Mouse (Mus musculus) urinary bladder, adult 2 months (tissue): Measurements from ENCODE around the gene Ssbp4. TPM values are rescaled to one million over a fixed set of nuclear protein-coding genes. Genes with fewer than 3 reads are reported as not detected.

Experiments
- DNase-seq: peaks from one replicate; pipeline ENCODE4 v3.0.0; 2022; ENCODE audit warnings: low spot score
- polyA plus RNA-seq: library from polyadenylated mRNA; depleted of rRNA; stranded (reverse); fragments of >200 nt; gene quantifications from 2 replicates; pipeline ENCODE4 v1.2.3, GENCODE M21; 2012; rRNA removed

The Ssbp4 gene
- polyA plus RNA-seq, 1 experiment = 74.6 TPM

DNA sequence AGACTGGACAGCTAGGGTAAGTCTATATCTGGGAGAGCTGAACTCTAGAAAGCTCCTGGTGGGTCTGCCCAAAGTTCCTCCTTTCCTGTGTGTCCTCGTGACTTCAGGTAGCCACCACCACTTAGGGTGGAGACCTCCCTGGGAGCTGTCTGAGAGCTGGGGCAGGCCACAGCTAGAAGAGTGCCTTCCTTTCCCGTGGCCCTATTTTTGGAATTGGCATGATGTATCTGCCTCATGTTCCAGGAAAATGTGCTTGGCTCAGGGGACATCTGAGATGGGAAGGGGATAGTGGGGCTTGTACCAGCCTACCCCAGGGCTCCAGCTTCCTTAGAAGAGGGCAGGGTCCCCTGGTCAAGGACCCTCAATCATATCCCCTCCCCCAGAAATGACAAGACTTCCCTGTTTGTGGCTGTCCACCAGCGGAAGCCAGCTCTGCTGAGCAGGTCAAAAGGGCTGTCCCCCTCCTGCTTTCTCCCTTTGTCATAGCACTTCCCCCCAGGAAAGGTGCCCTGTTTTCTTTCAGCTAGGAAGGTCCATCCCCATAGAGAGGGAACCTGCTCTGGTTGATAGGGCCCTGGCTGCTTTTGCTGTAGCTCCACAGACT, 57.0 kb downstream of the Ssbp4 start:
- no peak for DNase-seq

DNA sequence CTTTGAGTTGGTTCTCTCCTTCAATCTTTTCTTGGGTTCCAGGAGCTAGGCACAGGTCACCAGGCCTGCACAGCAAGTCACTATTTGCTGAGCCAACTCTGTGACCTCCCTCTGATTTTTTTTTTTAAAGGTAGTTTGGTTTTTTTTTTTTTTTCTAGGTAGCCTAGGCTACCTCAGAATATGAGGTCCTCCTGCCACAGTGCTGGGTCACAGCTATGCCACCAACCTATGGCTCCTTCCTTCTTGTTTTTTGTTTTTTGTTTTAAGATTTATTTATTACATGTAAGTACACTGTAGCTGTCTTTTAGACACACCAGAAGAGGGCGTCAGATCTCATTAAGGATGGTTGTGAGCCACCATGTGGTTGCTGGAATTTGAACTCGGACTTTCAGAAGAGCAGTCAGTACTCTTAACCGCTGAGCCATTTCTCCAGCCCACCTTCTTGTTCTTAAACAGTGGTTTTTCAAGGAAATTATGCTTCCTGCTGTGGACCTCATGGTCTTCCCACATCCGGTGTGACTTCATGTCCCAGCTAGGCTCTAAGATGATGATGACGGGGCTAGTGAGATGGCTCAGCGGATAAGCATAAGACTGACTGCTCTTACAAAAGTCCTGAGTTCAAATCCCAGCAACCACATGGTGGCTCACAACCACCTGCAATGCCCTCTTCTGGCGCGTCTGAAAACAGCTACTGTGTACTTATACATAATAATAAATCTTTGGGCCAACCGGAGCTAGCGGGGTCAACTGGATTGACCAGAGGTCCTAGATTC, 59.1 kb downstream of the Ssbp4 start:
- no peak for DNase-seq

DNA sequence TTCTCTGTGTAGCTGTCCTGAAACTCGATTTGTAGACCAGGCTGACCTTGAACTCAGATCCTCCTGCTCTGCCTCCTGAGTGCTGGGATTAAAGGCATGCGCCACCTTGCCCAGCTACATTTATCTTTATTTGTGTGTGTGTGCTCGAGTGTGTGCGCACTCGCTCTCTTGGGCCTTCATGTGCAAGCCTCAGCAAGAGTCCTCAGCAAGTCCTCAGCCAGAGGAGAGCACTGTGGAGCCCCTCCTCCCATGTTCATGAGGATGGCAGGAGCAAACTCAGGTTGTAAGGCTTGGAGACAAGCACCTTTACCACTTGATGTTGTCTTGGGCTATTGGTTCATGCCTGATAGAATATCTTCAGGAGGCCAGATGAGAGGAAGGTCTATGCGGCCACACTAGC, 60.9 kb downstream of the Ssbp4 start:
- DNase-seq = no peak

Other genes with a start within 250 kb of the Ssbp4 start
- 0.22 and 0.23 TPM in 2 replicates for gene Comp, start 235.3 kb downstream of the Ssbp4 start, polyA plus RNA-seq
- 7.9 and 11.7 TPM in 2 replicates for gene Crtc1, start 169.3 kb downstream of the Ssbp4 start, polyA plus RNA-seq
- 34.7 and 36.9 TPM in 2 replicates for gene Klhl26, start 131.9 kb downstream of the Ssbp4 start, polyA plus RNA-seq
- 0.08 and 0.28 TPM in 2 replicates for gene Tmem59l, start 121.5 kb downstream of the Ssbp4 start, polyA plus RNA-seq
- 0.40 and 0.41 TPM in 2 replicates for gene Crlf1, start 115.7 kb downstream of the Ssbp4 start, polyA plus RNA-seq
- gene Rex1bd, start 102.1 kb downstream of the Ssbp4 start, polyA plus RNA-seq = 119 and 129 TPM in 2 replicates
- gene Uba52, start 98.1 kb downstream of the Ssbp4 start, polyA plus RNA-seq = 881 and 1,275 TPM in 2 replicates
- 300 and 366 TPM in 2 replicates for gene Fkbp8, start 81.1 kb downstream of the Ssbp4 start, polyA plus RNA-seq
- gene Kxd1, start 80.9 kb downstream of the Ssbp4 start, polyA plus RNA-seq = 73.9 and 74.2 TPM in 2 replicates
- gene Ell, start 69.4 kb downstream of the Ssbp4 start, polyA plus RNA-seq = 21.3 and 26.9 TPM in 2 replicates
- gene Isyna1, start 14.5 kb downstream of the Ssbp4 start, polyA plus RNA-seq = 37.9 and 49.6 TPM in 2 replicates
- 5.2 and 6.2 TPM in 2 replicates for gene Lrrc25, start 7.3 kb upstream of the Ssbp4 start, polyA plus RNA-seq
- gene Gdf15, start 23.6 kb upstream of the Ssbp4 start, polyA plus RNA-seq = 0.84 and 1.1 TPM in 2 replicates
- 19.2 and 20.6 TPM in 2 replicates for gene Pgpep1, start 51.5 kb upstream of the Ssbp4 start, polyA plus RNA-seq
- 97.8 and 99.4 TPM in 2 replicates for gene Lsm4, start 64.4 kb upstream of the Ssbp4 start, polyA plus RNA-seq
- gene Jund, start 90.1 kb upstream of the Ssbp4 start, polyA plus RNA-seq = 132 and 153 TPM in 2 replicates
- gene Iqcn, start 94.6 kb upstream of the Ssbp4 start, polyA plus RNA-seq = not detected in 2 replicates
- 0.46 and 0.56 TPM in 2 replicates for gene Gm3336, start 109.7 kb upstream of the Ssbp4 start, polyA plus RNA-seq
- 0.54 and 0.59 TPM in 2 replicates for gene Pde4c, start 114.8 kb upstream of the Ssbp4 start, polyA plus RNA-seq
- gene Rab3a, start 145.8 kb upstream of the Ssbp4 start, polyA plus RNA-seq = 34.1 and 35.3 TPM in 2 replicates
- gene Mpv17l2, start 152.1 kb upstream of the Ssbp4 start, polyA plus RNA-seq = 38.2 and 41.9 TPM in 2 replicates
- 57.3 and 66.0 TPM in 2 replicates for gene Pik3r2, start 167.8 kb upstream of the Ssbp4 start, polyA plus RNA-seq
- 19.5 and 19.7 TPM in 2 replicates for gene Mast3, start 196.2 kb upstream of the Ssbp4 start, polyA plus RNA-seq
- gene Il12rb1, start 199.6 kb upstream of the Ssbp4 start, polyA plus RNA-seq = 0.58 and 0.94 TPM in 2 replicates
- 20.4 and 27.4 TPM in 2 replicates for gene Arrdc2, start 230.8 kb upstream of the Ssbp4 start, polyA plus RNA-seq